Mouse (Mus musculus) B cell, adult 67 days (primary cell): Measurements from ENCODE around the gene Enpep. TPM values are rescaled to one million over a fixed set of nuclear protein-coding genes. Genes with fewer than 3 reads are reported as not detected.

Experiments
- total RNA-seq, 2 experiments: library from RNA; stranded (reverse); gene quantifications; 4 replicates each; pipeline ENCODE4 v1.2.4; 2023

The Enpep gene
- total RNA-seq, result not detected

DNA sequence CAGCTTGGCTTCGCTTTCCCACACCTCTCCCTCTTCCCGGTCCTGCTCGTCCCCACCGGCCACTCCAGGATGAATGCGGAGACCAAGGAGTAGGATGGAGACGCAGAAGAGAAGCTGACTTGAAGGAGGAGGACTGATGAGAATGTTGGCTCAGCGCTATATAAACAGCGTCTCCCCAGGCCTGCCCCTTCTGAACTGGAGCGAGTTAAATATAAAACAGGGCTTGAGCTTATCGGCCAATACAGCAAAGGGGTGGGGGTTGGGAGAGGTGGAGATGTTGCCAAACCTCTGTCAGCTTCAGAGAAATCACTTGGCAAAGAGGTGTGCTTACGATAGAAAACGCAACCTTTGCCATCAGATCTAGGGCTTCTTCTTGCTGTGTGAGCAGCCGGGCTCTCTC is at the start of gene Enpep:
TSS of gene Enpep (minus strand) at position 135 of the 400 bp plus-strand sequence.

Other genes starting within 250 kb of the Enpep start
- not detected for gene Pitx2, start 132.8 kb downstream of the Enpep start, total RNA-seq
- 1 to 10 TPM; 2.4 to 2.9 TPM for gene Elovl6, start 199.6 kb upstream of the Enpep start, total RNA-seq